Mouse (Mus musculus) testis, postnatal 10 days (tissue): ENCODE data around the gene Prrxl1.

Experiments
- DNase-seq: peaks from one replicate; pipeline ENCODE4 v3.0.0; 2021; ENCODE audit warnings: low spot score

The Prrxl1 gene

DNA sequence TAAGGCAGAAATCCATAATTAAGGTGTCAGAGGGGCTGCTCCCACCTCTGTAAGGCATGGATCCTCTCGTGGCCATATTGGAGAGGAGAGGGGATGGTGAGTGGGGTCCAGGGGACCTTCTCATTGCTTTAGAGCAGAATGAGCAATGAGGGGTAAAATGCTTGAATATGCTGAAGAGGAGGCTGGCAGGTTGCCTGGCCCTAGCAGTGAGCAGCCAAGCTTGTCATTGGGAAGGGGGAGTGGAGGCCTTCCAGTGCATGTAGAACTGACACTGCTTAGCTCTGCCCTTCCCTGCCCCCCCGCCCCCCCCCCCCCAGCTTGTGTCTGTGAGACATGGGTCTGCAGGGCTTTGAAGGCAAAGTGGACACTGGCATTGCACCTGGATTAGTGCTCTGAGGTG, 28.1 kb downstream of the Prrxl1 start:
- DNase-seq: no peak

DNA sequence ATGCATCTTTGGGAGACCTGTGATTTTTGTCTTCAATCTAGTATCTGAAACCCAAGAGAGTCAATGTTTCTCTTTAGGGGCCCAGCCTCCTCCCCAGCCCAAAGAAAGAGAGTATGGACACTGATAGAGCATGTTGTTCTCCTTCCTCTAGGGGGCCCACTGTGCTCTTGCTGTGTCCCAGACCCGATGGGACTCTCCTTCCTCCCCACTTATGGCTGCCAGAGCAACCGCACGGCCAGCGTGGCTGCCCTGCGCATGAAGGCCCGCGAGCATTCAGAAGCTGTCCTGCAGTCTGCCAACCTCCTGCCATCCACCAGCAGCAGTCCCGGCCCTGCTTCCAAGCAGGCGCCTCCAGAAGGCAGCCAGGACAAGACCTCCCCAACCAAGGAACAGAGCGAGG, 29.4 kb downstream of the Prrxl1 start:
- no peak for DNase-seq

DNA sequence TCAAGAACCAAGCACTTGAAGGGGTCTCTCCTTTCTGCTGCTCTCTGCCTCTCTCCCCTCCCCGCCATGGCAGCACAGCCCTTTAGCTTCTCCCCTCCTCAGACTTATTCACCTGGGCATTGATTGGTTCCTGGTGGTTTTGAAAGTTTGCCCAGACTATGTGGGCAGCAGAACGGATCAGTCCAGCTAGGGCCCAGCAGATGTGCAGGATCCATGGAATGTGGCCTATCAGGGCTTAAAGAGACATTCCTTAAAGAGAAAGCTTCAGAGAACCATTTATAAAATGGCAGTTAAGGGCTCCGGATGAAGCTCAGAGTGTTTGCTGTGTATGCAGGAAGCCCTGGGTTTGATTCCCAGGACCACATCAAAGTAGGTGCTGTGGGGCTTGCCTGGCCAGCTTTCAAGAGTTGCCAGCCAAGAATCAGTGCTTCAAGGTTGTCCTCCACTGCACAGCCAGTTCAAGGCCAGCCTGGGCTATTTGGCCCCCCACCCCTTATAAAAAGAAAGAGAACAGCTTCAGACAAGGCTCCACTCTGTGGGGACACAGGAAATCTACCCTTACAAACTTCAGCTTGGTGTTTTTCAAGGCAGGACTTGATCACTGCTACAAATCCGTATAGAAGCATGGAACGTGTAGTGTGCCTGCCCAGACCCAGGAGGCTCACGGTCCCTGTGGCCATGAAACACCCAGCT, 33.8 kb downstream of the Prrxl1 start:
- no peak for DNase-seq

DNA sequence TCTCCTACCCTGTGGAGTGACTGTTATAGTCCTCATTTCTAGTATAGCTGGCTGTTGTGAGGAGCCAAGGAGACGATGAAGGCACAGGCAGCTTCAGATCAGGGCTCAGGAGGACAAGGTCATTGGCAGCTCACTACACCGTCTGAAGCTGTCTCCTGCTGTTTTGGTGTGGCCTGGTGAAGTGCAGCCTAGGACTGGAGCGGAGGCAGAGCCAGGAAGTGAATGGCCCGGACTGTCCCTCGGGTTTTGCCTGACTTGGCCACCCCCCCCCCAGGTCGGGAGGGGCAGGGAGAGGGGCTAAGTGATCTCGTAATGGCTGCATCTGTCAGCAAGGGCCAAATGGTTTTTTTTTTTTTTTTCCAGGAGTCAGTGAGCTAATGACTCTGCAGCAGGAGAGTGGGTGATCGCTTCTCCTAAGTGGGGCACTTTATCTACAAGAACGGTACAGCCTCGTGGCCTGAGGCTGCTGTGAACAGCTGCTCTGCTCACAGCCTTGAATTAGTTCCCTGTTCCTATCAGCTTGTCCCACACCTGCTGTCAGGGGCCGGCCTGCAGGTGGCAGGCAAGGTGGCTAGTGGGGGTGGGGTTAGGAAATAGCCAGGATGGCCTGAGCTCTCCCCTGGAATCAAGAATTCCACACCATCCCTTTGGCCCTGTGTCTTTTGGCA, 34.9 kb downstream of the Prrxl1 start:
- no peak for DNase-seq

DNA sequence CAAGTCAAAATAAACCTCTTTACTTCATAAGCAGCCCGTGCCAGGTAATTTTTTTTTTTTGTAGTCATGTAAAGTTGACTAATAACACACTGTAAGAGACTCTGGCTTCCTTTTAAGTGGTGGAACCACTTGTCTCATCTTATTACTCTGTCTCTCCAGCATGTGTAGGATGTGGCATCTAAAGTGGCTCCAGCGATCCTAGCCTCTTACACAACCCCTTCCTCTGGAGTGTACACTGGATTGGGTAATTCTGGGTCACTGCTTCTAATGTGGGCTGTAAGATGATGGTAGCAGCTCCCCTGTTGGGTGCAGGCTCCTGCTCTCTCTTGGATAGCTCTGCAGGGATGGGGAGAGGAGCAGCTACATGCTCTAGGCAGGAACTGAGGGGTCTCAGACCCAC, 39.3 kb downstream of the Prrxl1 start:
- no peak for DNase-seq

DNA sequence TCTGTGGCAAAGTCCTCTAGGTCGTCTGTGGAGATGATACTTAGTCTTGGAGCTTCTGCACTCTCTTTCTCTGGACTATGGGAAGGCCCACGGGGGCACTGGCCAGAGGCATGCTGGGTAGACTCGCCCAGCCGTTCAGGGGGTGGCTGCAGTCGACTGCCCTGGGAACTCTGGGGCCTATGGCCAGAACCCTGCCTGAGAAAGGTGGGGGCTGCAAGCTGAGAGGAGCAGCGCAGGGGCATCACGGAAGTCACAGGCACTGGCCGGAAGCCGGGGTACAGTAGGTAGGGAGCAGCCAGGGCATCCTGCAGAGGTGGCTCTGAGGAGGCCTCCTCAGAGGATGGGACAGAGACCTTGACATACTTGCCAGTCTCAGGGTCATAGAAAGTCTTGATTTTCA, 60.6 kb downstream of the Prrxl1 start:
- DNase-seq: no peak

DNA sequence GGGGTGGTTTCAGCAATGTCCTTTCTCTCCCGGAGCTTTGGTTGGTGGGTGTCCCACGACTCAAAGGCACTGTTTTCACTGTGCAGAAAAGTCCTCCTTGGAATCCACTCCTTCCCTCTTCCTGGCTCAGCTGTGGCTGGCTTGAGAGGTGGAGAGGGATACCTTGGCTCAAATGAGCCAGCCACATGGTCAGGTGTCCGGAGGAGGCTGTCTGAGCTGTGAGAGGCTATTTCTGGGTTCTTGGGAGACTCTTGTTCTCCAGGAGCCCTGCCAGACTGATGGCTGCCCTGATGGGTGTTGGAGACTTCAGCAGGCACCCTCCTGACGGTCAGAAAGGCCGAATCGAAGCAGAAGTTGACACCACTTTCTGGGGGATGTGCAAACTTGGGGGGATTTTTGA, 63.9 kb downstream of the Prrxl1 start:
- no peak for DNase-seq

DNA sequence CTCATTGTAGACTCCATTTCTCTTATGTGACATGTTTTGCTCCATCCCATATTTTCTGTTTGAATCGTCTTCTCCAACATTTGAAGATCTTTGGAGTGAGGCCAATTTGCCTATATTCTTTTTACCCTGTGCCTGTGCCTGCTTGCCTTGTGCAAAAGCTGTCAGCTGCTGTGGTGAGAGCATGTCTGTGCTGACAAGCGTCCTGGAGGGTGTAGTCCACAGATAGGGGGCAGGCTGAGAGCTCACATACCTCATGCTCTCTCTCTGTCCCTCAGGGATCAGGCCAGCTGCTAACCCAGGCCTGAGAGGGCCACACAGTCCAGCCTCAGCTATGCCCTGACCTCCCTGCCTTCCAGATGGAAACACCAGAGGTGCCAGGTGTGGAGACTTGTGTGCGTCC, 74.0 kb downstream of the Prrxl1 start:
- no peak for DNase-seq

DNA sequence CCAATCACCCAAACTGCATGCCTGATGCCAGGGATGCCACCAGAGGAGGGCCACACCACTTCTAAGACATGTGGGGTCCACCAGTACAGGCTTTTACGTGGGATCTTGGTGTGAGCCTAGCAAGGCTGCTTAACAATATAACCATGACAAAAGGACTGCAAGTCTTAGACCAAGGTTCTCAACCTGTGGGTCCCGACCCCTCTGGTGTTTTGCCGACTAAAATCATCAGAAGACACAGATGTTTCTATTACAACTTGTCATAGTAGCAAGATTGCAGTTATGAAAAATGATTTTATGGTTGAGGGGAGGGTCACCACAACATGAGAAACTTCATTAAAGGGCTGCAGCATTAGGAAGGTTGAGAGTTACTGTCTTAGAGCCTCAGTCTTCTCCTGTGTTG, 79.4 kb downstream of the Prrxl1 start:
- no peak for DNase-seq

DNA sequence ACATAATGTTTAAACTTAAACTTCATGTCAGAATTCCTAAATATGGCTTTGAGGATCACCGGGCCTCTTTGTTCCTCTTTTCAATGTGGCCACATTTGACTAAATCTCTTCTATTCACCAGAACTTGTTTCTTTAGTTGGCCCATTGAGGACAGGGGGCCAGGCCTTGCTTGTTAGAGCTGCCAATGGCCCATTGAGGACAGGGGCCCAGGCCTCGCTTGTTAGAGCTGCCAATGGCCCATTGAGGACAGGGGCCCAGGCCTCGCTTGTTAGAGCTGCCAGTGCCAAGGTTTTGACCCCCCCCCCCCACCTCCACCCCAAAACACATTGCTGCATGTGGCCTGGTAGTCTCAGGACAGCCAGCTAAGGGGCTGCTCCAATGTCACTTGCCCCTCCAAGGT, 82.4 kb downstream of the Prrxl1 start:
- DNase-seq: no peak

DNA sequence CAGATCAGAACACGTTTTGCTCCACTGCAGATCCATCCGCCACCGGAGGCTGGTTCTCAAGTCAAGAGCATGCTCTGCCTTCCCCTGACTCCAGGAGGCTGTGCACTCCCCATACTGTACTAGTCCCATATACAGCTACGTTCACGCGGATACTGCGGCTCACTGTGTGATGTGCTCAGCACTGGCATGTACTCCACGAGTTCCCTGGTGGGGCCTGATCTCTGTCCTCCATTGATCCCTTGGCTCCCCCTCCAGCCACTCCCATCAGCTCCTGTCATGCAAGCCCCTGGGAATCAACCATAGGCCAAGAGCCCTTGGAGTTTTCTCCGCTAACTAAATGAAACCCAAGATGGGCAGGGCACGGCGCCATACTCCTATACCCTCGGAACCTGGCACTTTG, 83.3 kb downstream of the Prrxl1 start:
- no peak for DNase-seq

DNA sequence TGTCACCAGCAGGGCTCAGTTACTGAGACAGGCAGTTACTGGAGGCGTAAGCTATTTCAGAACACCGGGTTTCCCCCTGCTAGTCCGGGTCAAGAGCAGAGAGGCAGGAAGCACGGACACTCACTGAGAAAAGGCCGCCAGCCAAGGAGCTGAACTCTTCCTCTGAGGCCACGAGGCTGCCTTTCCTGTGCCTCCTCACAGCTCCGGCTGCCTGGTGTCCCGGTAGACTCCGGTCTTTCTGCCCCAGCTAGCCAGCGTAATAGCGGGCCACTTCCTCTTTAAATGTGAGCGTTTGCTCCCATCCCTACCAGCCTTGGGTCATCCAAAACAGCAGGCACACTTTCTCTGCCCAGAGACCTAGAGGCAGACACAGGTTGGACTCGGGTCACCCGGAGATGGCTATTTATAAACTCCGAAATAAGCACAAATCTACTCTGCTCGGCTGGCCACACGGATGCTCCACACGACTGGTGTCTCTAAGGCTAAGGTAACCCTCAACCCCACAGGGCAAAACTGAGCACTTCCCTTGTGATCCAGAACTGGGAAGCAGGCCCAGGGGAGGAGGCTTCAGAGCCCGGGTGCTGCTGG, 84.1 kb downstream of the Prrxl1 start:
- DNase-seq: peak; percentile 59

DNA sequence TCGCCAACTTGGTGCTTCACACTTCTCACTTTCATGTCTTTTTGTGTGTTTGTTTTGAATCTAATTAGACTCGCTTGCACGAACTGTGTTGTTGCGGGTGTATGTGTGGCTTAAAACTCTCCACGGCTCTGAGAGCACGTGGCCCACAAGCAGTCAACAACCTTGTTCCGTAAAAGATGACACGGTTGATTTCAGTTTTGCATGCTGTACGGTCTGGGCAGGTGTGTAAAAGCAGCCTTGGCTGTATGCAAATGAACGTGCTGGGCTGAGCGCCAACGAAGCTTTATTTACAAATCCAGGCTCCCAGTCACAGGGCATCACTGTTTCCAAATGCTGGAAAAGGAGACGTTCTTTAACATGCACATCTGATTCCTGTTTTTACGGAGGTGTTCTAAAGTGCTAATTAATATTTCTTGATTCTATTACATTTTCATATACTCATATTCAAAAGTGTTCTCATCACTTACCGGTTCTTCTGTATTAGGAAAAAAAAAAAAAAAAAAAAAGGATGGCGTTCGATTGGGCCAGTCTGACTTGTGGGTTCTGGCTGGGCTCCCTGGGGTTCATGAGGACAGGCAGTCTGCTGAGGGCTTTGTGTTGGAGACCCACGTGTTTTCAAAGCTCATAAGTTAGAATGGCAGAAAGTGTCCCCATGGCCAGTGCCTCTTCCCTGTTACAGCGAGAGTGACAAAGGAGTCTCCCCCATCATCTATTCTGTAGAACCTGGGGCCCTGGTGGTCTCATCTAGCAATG, 85.0 kb downstream of the Prrxl1 start:
- DNase-seq: no peak

DNA sequence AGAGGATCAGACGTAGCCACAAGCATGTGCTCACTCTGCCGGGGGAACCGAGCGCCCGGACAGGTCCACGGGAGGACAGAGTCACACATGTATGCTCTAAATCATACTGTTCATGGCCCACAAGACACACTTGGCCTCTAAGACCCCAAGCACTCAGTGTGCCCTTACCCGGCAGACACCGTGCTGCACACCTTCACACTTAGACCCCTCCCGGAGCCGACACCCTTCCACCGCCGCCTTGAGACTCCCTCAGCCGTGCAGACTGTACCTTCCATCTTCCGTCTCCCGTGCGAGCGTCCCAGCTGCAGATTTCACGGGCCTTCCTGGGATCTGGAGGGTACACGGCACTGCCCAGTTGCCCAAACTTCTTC, 85.5 kb downstream of the Prrxl1 start:
- DNase-seq: no peak

DNA sequence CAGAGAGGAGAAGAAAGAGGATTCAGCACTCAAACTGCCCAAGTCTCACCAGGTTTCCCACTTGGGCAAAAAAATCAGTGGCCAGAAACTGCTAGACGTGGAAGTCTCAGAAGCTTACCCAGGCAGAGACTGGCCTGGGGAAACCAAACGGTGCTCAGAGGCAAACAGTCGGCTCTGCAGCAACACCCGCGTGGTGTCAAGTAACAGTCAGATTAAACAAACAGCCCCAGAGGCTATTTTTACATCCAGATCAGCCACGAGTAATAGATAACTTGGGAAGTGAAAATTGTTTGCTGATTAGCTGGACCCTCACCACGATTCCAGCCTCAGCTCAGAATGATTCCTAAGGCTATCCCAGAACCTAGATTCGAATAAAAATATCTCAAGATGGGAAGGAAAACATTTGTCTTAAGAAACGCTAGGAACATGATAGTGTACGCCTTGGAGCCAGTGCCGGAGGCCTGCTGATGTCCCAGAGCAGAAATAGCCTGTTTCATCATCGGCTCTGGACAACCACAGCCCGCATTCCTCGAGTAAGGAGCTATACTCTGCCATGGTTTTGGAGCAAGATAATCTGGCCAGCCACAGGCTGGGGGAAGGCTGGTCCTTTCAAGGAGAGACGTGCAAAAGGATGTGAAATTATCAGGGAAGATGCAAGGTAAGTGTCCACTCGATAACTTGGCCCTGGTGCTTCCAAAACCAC, 86.1 kb downstream of the Prrxl1 start, which contains the start of gene 3425401B19Rik:
Gene 3425401B19Rik (minus strand): TSS at position 170 of the 703 bp plus-strand sequence.
- DNase-seq: no peak

DNA sequence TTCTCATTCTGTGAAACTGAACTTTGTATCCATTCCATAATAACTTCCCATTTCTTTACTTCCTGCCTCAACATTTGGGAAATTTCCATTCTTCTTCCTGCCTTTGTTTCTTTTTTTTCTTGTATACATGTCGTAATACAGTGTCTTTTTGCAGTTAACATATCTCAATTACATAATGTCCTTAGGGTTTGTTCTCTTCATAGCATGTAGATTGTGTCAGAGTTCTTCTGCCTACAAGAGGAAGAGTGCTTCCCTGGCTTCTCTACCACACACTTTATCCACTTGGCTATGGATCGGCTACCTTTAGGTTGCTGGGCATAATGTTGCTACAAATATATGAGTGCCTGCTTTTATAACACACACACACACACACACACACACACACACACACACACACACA, 96.7 kb downstream of the Prrxl1 start:
- DNase-seq: no peak

DNA sequence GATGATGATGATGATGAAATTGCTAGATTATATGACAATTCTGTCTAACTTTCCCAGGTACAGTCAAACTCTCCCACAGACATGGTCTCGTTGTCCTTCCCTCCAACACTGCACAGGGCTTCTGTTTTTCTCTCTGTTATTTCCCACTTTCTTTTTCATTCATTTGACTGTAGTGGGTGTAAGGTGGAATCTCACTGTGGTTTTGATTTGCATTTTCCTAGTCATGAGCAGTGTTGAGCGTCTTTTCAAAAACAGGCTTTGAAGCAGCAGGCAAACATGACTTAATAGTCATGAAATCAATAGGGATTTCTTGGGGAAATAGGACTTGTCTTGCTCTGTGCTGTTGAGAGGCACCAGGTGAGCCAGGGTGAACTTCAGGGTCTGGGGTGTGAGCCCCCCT, 97.1 kb downstream of the Prrxl1 start:
- DNase-seq: no peak

DNA sequence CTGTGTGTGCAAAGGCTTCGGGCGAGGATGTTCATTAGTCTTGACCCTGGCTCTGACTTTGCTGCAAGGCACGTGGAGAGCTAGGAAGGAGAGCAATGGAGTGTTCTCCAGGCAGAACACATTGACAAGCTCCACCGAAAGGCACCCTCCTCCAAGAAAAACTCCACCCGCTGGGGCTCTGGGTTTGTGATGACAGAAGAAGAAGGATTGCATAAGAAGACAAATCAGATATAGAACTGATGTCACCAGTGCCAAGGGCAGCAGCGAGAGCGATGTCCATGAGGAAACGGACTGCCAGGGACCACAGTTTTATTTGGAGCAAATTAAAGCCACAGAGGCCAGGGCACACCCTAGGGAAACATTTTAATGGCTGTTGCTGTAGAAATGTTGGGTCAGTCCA, 98.6 kb downstream of the Prrxl1 start:
- no peak for DNase-seq

DNA sequence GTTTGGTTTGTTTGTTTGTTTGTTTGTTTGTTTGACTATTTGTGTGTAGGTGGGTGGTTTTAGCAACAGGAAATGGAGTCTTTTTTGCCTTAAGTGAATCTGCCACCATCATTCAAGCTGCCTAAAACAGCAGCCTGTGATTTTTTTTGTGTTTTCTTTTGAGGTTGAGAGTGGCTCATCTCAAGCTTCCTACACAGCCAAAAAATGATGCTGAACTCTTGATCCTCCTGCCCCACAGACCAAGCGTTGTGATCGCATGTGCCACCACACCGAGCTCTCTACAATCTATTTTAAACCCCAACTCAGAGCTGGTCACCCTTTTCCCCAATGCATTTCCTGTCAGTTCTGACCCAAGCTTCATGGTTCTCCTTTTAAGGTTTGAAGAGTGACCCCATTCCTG, 99.3 kb downstream of the Prrxl1 start:
- DNase-seq: no peak
